Mouse (Mus musculus) thymus, adult 2 months (tissue): ENCODE measurements at regions not wholly inside any gene's neighbourhood (a gene's known extent, or its start where the extent isn't known, plus 50 kb on each side); places are given as distances from the start of the nearest gene placed in this dataset.

Experiments used
- DNase-seq: peaks from one replicate; pipeline ENCODE4 v3.0.0; 2021
- H3K27ac ChIP-seq: fragments of 200-500 bp; 2 replicates; pipeline ENCODE4 v1.5.1; 2012; ENCODE audit warnings: low read length, control low read depth; ENCODE audit not compliant: control insufficient read depth, insufficient read depth
- H3K27me3 ChIP-seq: fragments of 200-500 bp; 2 replicates; pipeline ENCODE4 v1.6.1; 2012; ENCODE audit warnings: mild to moderate bottlenecking, low read length, moderate library complexity, mixed read lengths; ENCODE audit not compliant: control insufficient read depth, insufficient read depth
- H3K36me3 ChIP-seq: fragments of 200-500 bp; 2 replicates; pipeline ENCODE4 v1.6.1; 2012; ENCODE audit warnings: mild to moderate bottlenecking, low read length, moderate library complexity; ENCODE audit not compliant: control insufficient read depth, insufficient read depth
- H3K4me1 ChIP-seq: fragments of 200-500 bp; replicated peaks from 2 replicates; pipeline ENCODE4 v1.6.1; 2012; ENCODE audit warnings: low read length; ENCODE audit not compliant: control insufficient read depth, insufficient read depth
- H3K4me3 ChIP-seq: fragments of 200-500 bp; 2 replicates; pipeline ENCODE4 v1.5.1; 2012; ENCODE audit warnings: mild to moderate bottlenecking, low read length, control low read depth, moderate library complexity; ENCODE audit not compliant: control insufficient read depth, insufficient read depth
- CTCF ChIP-seq: fragments of 200-500 bp; IDR thresholded peaks from 2 replicates; pipeline ENCODE4 v1.5.1; 2012; ENCODE audit warnings: mild to moderate bottlenecking, control low read depth, low read length, moderate library complexity, borderline replicate concordance; ENCODE audit not compliant: control insufficient read depth, poor library complexity, insufficient read depth; ENCODE audit errors: extremely low read depth
- POLR2A ChIP-seq: fragments of 200-500 bp; IDR thresholded peaks from 2 replicates; pipeline ENCODE4 v1.6.1; 2012; ENCODE audit warnings: mild to moderate bottlenecking, low read length, control low read depth, moderate library complexity; ENCODE audit not compliant: control insufficient read depth, poor library complexity, insufficient read depth; ENCODE audit errors: extremely low read depth
- WGBS: fragments of 180-500 bp; shearing (Covaris S2); methylation state at CpG from one replicate; pipeline ENCODE4 v1.1.7; 2018; 5-methylcytosine and 5-hydroxymethylcytosine counted together

DNA sequence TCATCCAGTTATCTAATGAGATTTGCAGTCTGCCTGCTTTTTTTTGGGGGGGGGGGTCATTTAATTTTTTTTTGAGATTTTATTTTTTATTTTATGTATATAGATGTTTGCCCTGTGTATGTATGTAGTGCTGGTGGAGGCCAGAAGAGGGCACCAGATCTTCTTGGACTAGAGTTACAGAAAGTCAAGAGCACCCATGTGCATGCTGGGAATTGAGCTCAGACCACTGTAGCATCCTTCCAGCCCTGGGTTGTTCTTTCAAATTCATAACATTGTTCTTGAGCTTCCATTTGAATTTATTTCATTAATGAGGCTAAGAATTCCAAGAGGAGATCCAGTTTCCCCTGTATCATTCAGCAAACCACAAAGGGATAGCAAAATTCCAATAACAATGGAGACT lies 387.9 kb upstream of the Pkdcc start:
- no peak for TF ChIP-seq CTCF
- no peak for TF ChIP-seq POLR2A
- no peaks in the 10 kb centered on the region for H3K27me3 ChIP-seq
- H3K4me1 ChIP-seq = no peaks in the 10 kb centered on the region
- H3K36me3 ChIP-seq = no peaks in the 10 kb centered on the region
- DNase-seq = no peak
- no peak overlapping the region for H3K4me3 ChIP-seq
- H3K27ac ChIP-seq = no peak overlapping the region

DNA sequence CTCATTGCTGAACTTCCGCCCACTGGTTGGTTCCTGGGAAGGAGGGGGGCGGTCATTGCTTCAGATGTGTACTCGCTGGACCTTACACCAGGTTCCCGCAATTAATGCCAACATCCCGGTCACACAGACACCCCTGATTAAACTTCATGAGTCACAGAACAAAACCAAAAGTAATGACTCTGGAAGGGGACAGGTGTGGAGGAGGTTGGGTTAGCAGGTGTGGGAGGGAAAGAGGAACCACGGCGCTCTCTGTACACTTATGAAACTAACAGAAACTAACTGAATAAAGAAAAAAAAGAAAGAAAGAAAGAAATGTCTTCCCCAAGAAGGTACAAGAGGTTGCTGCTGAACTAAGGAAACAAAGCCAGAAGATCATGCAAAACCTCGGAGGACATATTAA lies 387.3 kb upstream of the Pkdcc start:
- no peaks in the 10 kb centered on the region for H3K27me3 ChIP-seq
- no peaks in the 10 kb centered on the region for H3K36me3 ChIP-seq
- H3K4me3 ChIP-seq = no peak overlapping the region
- H3K4me1 ChIP-seq = no peaks in the 10 kb centered on the region
- no peak overlapping the region for H3K27ac ChIP-seq
- DNase-seq = no peak
- WGBS = 86% methylated on average over 8 of the region's 8 CpGs
- no peak for TF ChIP-seq CTCF
- TF ChIP-seq POLR2A = no peak

DNA sequence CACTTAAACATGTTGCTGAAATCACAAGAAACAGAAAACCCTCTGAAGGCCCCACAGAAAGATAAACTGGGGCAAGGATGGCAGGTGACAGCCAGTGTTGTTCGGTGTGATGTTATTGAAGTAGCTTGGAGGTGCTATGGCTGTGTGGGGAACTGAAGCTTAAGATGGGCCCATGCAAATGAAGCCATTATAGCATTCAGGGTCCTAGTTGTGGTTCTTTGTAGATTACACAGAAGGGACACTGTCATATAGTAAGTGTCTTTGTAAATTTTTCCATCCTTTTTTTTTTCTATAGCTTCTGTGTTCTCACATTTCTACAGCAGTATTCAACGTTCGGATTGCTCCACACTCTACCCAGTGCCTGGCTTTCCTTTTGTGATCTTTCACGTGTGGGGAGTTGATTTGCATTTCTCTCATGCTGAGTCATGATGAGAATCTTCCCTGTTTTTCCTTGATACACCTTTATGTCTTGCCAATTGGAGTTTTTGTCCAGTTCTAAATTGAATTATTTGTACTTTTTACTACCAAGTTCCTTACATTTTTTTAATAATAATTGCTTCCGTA lies 386.6 kb upstream of the Pkdcc start:
- no peak for TF ChIP-seq POLR2A
- TF ChIP-seq CTCF = no peak
- H3K4me1 ChIP-seq = no peaks in the 10 kb centered on the region
- H3K27ac ChIP-seq = no peak overlapping the region
- DNase-seq = no peak
- no peaks in the 10 kb centered on the region for H3K36me3 ChIP-seq
- no peak overlapping the region for H3K4me3 ChIP-seq
- no peaks in the 10 kb centered on the region for H3K27me3 ChIP-seq
- WGBS = 94% methylated on average over 5 of the region's 5 CpGs

GRCm38 (mm10) chr17:82829415-82829814 lies 385.7 kb upstream of the Pkdcc start:
- DNase-seq = no peak
- H3K27me3 ChIP-seq = no peaks in the 10 kb centered on the region
- no peaks in the 10 kb centered on the region for H3K36me3 ChIP-seq
- no peak overlapping the region for H3K27ac ChIP-seq
- H3K4me1 ChIP-seq = no peaks in the 10 kb centered on the region
- 87% methylated on average over 2 of the region's 2 CpGs for WGBS
- H3K4me3 ChIP-seq = no peak overlapping the region
- TF ChIP-seq CTCF (no peak), POLR2A (no peak)

GRCm38 (mm10) chr17:82834177-82834576 lies 380.9 kb upstream of the Pkdcc start:
- WGBS = 85% methylated on average over 3 of the region's 3 CpGs

DNA sequence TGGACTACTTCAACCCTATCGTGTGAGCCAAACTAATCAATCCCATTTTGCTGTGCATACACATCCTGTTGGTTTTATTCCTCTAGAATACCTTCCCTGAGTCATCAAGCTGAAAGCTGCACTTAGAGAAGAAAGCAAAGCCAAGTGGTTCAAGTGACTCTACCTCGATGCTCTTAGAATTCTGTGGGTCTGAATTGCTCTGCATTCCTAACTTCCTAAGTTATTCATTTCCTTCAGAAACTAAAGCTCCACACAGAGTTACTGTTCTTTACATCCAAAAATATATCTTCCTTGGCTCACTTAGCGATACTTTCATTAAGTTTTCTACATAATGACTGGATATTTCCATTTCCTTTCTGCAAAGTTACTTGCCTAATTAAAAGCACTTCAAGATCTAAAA lies 379.0 kb upstream of the Pkdcc start:
- Histone ChIP-seq H3K4me1 (no peaks in the 10 kb centered on the region), H3K4me3 (no peak overlapping the region), H3K27ac (no peak overlapping the region), H3K36me3 (no peaks in the 10 kb centered on the region), H3K27me3 (no peaks in the 10 kb centered on the region)
- TF ChIP-seq CTCF = no peak
- 85% methylated on average over 3 of the region's 3 CpGs for WGBS
- no peak for DNase-seq

More at GRCm38 (mm10) chr17:82834177-82834576, 380.9 kb upstream of the Pkdcc start:
- no peak overlapping the region for H3K4me3 ChIP-seq
- H3K27me3 ChIP-seq = no peaks in the 10 kb centered on the region
- no peak overlapping the region for H3K27ac ChIP-seq
- H3K36me3 ChIP-seq = no peaks in the 10 kb centered on the region
- DNase-seq = no peak
- H3K4me1 ChIP-seq = no peaks in the 10 kb centered on the region
- TF ChIP-seq POLR2A (no peak), CTCF (no peak)
